Mouse (Mus musculus): ENCODE data around the gene Dtd1. TPM values are rescaled to one million over a fixed set of nuclear protein-coding genes. Genes with fewer than 3 reads are reported as not detected.

Dtd1 gene
- total RNA-seq, 1 experiment from 2014 or later = 30.7 TPM

- ATAC-seq (ENCODE audit: extremely low read depth, insufficient number of reproducible peaks, low FRiP score, poor library complexity, severe bottlenecking) = no peak
Measured at GRCm38 (mm10) chr2:144700608-144701007, 100.9 kb downstream of the Dtd1 start.

DNA sequence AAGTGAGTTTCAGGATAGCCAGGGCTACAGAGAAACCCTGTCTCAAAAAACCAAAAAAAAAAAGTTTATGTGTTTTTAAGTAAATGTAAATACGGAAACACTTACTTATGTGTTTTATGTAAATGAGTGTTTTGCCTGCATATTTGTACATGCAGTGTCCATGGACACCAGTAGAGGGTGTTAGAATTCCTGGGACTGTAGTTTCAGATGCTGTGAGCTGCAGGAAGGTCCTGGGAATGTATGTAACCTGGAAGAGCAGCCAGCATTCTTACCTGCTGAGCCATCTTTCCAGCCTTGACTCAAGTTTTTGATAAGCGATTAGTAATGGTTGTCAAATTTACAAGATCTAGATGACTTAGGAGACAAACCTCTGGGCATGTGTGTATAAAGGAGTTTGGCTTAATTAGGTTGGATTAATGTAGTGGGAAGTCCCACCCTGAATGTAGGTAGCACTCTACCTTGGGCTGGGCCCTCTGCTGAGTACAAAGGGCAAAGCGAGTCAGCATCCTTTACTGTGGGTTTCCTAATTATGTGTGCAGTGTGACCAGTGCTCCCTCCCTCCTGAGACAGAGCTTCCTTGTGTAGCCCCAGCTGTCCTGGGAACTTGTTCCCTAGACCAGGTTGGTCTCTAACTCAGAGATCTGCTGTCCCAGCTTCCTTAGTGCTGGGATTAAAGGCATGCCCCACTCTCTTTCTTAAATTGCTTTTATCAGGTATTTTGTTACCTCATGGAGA lies 101.9 kb downstream of the Dtd1 start:
- no peak for ATAC-seq (ENCODE audit: extremely low read depth, insufficient number of reproducible peaks, low FRiP score, poor library complexity, severe bottlenecking)

- no peak for ATAC-seq (ENCODE audit: extremely low read depth, insufficient number of reproducible peaks, low FRiP score, poor library complexity, severe bottlenecking)
Measured at GRCm38 (mm10) chr2:144709285-144709684, 109.6 kb downstream of the Dtd1 start.

DNA sequence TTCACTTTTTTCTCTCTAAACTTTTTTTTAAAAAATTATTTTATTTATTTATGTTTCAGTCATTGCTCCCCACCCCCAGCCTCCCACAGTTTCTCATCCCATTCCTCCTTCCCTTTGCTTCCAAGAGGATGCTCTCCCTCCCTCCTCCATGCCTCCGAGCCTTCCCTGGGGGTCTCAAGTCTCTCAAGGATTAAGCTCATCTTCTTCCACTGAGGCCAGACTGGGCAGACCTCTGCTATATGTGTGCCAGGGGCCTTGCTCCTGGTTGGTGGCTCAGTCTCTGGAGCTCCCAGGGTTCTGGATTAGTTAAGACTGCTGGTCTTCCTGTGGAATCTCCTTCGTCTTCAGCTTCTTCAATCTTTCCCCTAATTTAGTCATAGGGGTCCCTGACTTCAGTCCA lies 110.0 kb downstream of the Dtd1 start:
- ATAC-seq (ENCODE audit: extremely low read depth, insufficient number of reproducible peaks, low FRiP score, poor library complexity, severe bottlenecking) = no peak

DNA sequence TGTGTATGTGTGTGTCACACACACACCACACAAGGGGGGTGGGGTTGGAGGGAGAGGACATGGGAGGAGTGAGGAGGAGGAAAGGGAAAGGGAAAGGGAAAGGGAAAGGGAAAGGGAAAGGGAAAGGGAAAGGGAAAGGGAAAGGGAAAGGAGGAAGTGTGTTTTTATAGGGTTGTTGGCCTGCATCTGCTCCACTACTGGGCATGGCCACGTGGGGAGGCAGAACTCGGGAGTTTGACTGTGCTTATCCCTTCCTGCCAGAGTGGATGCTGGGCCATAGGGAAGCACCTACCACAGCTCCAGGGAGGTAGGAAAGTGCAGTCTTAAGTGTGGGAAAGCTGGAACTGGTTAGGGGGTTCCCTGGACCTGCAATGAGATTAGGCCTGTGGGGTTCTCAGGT lies 114.9 kb downstream of the Dtd1 start:
- ATAC-seq (ENCODE audit: extremely low read depth, insufficient number of reproducible peaks, low FRiP score, poor library complexity, severe bottlenecking) = no peak

GRCm38 (mm10) chr2:144715211-144715768 lies 115.6 kb downstream of the Dtd1 start:
- no peak for ATAC-seq (ENCODE audit: extremely low read depth, insufficient number of reproducible peaks, low FRiP score, poor library complexity, severe bottlenecking)

GRCm38 (mm10) chr2:144716248-144716647 lies 116.6 kb downstream of the Dtd1 start:
- ATAC-seq (ENCODE audit: extremely low read depth, insufficient number of reproducible peaks, low FRiP score, poor library complexity, severe bottlenecking) = no peak

DNA sequence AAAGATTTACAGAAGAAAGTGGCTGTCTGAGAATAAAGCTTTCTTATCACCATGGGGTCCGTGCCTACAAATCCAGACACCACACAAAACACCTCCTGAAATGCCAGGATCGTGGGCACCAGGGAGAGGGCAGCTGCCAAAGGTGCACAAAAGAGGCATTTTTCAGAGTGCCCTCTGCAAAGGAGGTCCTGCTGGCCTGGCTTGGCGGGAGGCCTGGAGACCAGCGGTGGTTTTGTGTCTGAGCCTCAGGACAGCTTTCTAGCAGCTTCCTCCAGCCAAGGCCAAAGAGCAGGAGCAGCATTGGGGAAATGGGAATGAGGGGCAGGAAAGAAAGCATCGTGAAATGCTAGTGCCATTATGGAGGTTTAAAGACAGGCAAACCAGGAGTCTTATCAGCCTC lies 118.6 kb downstream of the Dtd1 start:
- no peak for ATAC-seq (ENCODE audit: extremely low read depth, insufficient number of reproducible peaks, low FRiP score, poor library complexity, severe bottlenecking)

GRCm38 (mm10) chr2:144719294-144719693 lies 119.6 kb downstream of the Dtd1 start:
- ATAC-seq (ENCODE audit: extremely low read depth, insufficient number of reproducible peaks, low FRiP score, poor library complexity, severe bottlenecking) = no peak

- ATAC-seq (ENCODE audit: extremely low read depth, insufficient number of reproducible peaks, low FRiP score, poor library complexity, severe bottlenecking) = no peak
Measured at GRCm38 (mm10) chr2:144719718-144720117, 120.0 kb downstream of the Dtd1 start.

- ATAC-seq (ENCODE audit: extremely low read depth, insufficient number of reproducible peaks, low FRiP score, poor library complexity, severe bottlenecking) = peak; percentile 70
Measured at GRCm38 (mm10) chr2:144720407-144720959, 120.8 kb downstream of the Dtd1 start.

GRCm38 (mm10) chr2:144724679-144725078 lies 125.0 kb downstream of the Dtd1 start:
- ATAC-seq (ENCODE audit: extremely low read depth, insufficient number of reproducible peaks, low FRiP score, poor library complexity, severe bottlenecking) = peak; percentile 67

- ATAC-seq (ENCODE audit: extremely low read depth, insufficient number of reproducible peaks, low FRiP score, poor library complexity, severe bottlenecking) = no peak
Measured at GRCm38 (mm10) chr2:144727136-144727535, 127.4 kb downstream of the Dtd1 start.

- peak; percentile 70 for ATAC-seq (ENCODE audit: extremely low read depth, insufficient number of reproducible peaks, low FRiP score, poor library complexity, severe bottlenecking)
Measured at GRCm38 (mm10) chr2:144729776-144730175, 130.1 kb downstream of the Dtd1 start.

- no peak for ATAC-seq (ENCODE audit: extremely low read depth, insufficient number of reproducible peaks, low FRiP score, poor library complexity, severe bottlenecking)
Measured at GRCm38 (mm10) chr2:144738161-144738560, 138.5 kb downstream of the Dtd1 start.

DNA sequence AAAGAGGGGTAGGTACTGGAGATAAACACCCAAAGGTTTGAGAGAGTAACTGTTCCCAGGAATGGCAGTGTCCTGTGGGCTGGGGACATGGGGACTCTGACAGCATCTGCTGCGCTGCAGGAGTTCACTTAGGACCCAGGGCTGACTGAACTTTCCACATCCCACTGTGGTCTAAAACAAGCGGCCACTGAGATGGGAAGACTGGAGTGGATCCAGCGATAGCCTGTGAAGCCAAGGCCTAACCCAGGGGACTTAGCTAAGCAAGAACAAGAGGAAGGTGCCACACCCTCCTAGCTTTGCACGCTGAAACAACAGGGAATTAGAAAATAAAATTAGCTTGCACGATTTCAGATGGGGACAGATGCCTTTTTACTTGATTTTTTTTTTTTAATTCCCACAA lies 138.9 kb downstream of the Dtd1 start:
- ATAC-seq (ENCODE audit: extremely low read depth, insufficient number of reproducible peaks, low FRiP score, poor library complexity, severe bottlenecking) = no peak

- no peak for ATAC-seq (ENCODE audit: extremely low read depth, insufficient number of reproducible peaks, low FRiP score, poor library complexity, severe bottlenecking)
Measured at GRCm38 (mm10) chr2:144740577-144740997, 140.9 kb downstream of the Dtd1 start.

GRCm38 (mm10) chr2:144741973-144742372 lies 142.3 kb downstream of the Dtd1 start:
- ATAC-seq (ENCODE audit: extremely low read depth, insufficient number of reproducible peaks, low FRiP score, poor library complexity, severe bottlenecking) = no peak

- no peak for ATAC-seq (ENCODE audit: extremely low read depth, insufficient number of reproducible peaks, low FRiP score, poor library complexity, severe bottlenecking)
Measured at GRCm38 (mm10) chr2:144743316-144743715, 143.6 kb downstream of the Dtd1 start.

GRCm38 (mm10) chr2:144745266-144745665 lies 145.6 kb downstream of the Dtd1 start:
- ATAC-seq (ENCODE audit: extremely low read depth, insufficient number of reproducible peaks, low FRiP score, poor library complexity, severe bottlenecking) = no peak
